Mouse (Mus musculus) intestine, postnatal 0 days (tissue): ENCODE data around the gene Tepp. TPM values are rescaled to one million over a fixed set of nuclear protein-coding genes. Genes with fewer than 3 reads are reported as not detected.
A peak's percentile ranks its signal among the peaks of the same experiment; 100 is the strongest.

Experiments used
- ATAC-seq: fragments of 200-750 bp; cut with Nextera tagmentation; 2 replicates; pipeline ENCODE4 v1.8.0; 2017; ENCODE audit warnings: mild to moderate bottlenecking, moderate TSS enrichment, moderate library complexity
- H3K27ac ChIP-seq: fragments of 300-500 bp; sonication (generic); 2 replicates; pipeline ENCODE4 v1.5.1; 2014; ENCODE audit warnings: mild to moderate bottlenecking, low read depth, low read length, moderate library complexity
- H3K27me3 ChIP-seq: fragments of 300-500 bp; sonication (generic); replicated peaks from 2 replicates; pipeline ENCODE4 v1.6.1; 2014; ENCODE audit warnings: low read length, mixed read lengths; ENCODE audit not compliant: control insufficient read depth, insufficient read depth
- H3K36me3 ChIP-seq: fragments of 300-500 bp; sonication (generic); 2 replicates; pipeline ENCODE4 v1.6.1; 2014; ENCODE audit warnings: mild to moderate bottlenecking, moderate library complexity; ENCODE audit not compliant: control insufficient read depth, insufficient read depth
- H3K4me1 ChIP-seq: fragments of 300-500 bp; sonication (generic); replicated peaks from 2 replicates; pipeline ENCODE4 v1.6.1; 2014; ENCODE audit warnings: antibody characterized with exemption, low read length, mixed read lengths; ENCODE audit not compliant: control insufficient read depth, insufficient read depth
- H3K4me2 ChIP-seq: fragments of 300-500 bp; sonication (generic); replicated peaks from 2 replicates; pipeline ENCODE4 v1.6.1; 2014; ENCODE audit warnings: low read depth, mild to moderate bottlenecking, moderate library complexity
- H3K4me3 ChIP-seq: fragments of 300-500 bp; sonication (generic); 2 replicates; pipeline ENCODE4 v1.5.1; 2014; ENCODE audit warnings: low read depth, low read length
- H3K9ac ChIP-seq: fragments of 300-500 bp; sonication (generic); 2 replicates; pipeline ENCODE4 v1.6.1; 2014; ENCODE audit warnings: mild to moderate bottlenecking, low read depth, low read length
- H3K9me3 ChIP-seq: fragments of 300-500 bp; sonication (generic); 2 replicates; pipeline ENCODE4 v1.6.1; 2016; ENCODE audit warnings: mixed run types; ENCODE audit not compliant: control insufficient read depth
- CTCF ChIP-seq: sonication (generic); IDR thresholded peaks from 2 replicates; pipeline ENCODE4 v1.5.1; 2016; ENCODE audit warnings: low read depth, mild to moderate bottlenecking, control low read depth, antibody characterized with exemption, moderate library complexity
- WGBS: fragments of 180-500 bp; shearing (Covaris S2); extraction: QIAGEN DNeasy Blood & Tissue Kit; methylation state at CpG from one replicate; pipeline ENCODE4 v1.1.7; 2014; 5-methylcytosine and 5-hydroxymethylcytosine counted together
- polyA plus RNA-seq: library from polyadenylated mRNA; unstranded; fragments of >200 nt; fragmentation: Nextera tagmentation; extraction: Ambion mirVana; gene quantifications from 2 replicates; pipeline ENCODE4 v1.2.1, GENCODE M21; 2015

The Tepp gene
- polyA plus RNA-seq, 1 experiment from 2014 or later: not detected

DNA sequence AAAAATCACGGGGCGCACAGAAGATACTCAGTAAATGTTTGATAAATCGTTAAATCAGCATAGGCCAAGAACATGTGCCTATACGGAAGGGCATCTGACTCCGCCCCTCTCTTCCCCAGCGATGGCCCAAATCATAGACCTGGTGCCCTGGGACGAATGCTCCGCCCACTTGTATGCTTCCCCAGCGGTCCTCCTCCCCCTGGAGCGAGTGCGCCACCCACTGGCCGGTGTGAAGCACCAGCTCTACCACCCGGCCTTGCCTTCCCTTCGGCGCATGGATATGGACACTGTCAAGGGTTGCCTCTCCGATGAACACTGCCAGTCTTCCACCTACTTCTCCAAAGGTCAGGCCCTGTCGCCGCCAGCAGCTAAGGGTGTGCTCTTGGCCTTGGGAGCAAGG is 2.5 kb downstream of the Tepp start:
- H3K9me3 ChIP-seq: no peaks in the 10 kb centered on the region
- no peak overlapping the region for H3K27ac ChIP-seq
- ATAC-seq: no peak
- no peak overlapping the region for H3K9ac ChIP-seq
- WGBS: 60% methylated on average over 18 of the region's 18 CpGs
- no peak overlapping the region for H3K4me2 ChIP-seq
- H3K4me1 ChIP-seq: no peaks in the 10 kb centered on the region
- TF ChIP-seq CTCF: peak; percentile 66
- H3K36me3 ChIP-seq: no peaks in the 10 kb centered on the region
- H3K4me3 ChIP-seq: no peak overlapping the region
- no peaks in the 10 kb centered on the region for H3K27me3 ChIP-seq

DNA sequence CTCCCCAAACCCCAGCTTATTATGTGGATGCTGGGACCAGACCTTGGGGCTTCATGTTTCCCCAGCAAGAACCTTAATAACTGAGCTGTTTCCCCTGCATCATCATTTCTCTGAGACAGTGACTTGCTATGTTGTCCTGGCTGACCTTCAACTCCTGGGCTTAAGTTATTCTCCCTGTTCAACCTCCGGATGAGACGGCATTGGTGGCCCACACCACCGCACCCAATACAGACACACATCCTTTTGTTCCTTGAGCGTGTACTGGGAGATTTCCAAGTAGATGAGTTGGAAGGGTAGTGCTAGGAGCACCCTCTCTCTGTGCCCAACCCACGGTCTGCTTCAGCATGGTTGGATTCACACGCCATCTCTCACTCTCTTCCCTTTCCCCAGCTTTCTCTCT is 3.5 kb downstream of the Tepp start:
- ATAC-seq: no peak
- no peak overlapping the region for H3K27ac ChIP-seq
- H3K27me3 ChIP-seq: no peaks in the 10 kb centered on the region
- H3K4me3 ChIP-seq: no peak overlapping the region
- no peaks in the 10 kb centered on the region for H3K9me3 ChIP-seq
- H3K4me2 ChIP-seq: no peak overlapping the region
- no peak overlapping the region for H3K9ac ChIP-seq
- no peak for TF ChIP-seq CTCF
- WGBS: 87% methylated on average over 6 of the region's 6 CpGs
- no peaks in the 10 kb centered on the region for H3K36me3 ChIP-seq
- H3K4me1 ChIP-seq: no peaks in the 10 kb centered on the region

DNA sequence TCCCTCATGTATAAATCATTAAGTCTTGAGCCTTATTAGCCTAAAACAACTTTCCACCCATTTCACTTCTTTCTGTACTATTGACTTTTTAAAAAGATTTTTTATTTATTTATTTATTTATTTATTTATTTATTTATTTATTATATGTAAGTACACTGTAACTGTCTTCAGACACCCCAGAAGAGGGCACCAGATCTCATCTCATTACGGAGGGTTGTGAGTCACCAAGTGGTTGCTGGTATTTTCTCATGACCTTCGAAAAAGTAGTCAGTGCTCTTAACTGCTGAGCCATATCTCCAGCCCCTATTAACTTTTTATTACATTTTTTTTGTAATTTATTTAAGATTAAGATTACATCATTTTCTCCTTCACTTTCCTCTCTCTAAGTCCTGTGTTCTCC is 4.3 kb downstream of the Tepp start:
- H3K4me1 ChIP-seq: no peaks in the 10 kb centered on the region
- no peak overlapping the region for H3K4me2 ChIP-seq
- no peaks in the 10 kb centered on the region for H3K27me3 ChIP-seq
- H3K9ac ChIP-seq: no peak overlapping the region
- ATAC-seq: no peak
- H3K27ac ChIP-seq: no peak overlapping the region
- 66% methylated on average over 2 of the region's 2 CpGs for WGBS
- no peaks in the 10 kb centered on the region for H3K36me3 ChIP-seq
- H3K9me3 ChIP-seq: no peaks in the 10 kb centered on the region
- TF ChIP-seq CTCF: no peak
- no peak overlapping the region for H3K4me3 ChIP-seq

DNA sequence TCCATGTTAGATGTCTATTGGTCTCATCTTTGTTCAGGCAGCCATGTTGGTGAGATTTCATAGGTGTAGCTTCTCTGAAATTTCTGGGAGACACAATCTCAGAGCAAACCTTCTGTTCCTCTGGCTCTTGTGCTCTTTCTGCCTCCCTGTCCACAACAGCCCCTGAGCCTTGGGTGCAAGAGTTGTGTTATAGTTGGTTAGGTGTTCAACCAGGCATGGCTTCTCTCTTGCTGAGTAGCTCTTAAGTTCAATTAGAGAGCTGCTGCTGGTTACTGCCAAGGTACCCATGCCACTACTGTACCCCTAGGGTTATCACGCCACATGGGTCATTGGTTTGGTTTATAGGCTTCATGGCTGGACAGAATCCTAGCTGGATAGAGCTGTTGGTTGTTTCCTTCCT is 5.0 kb downstream of the Tepp start:
- H3K9ac ChIP-seq: no peak overlapping the region
- no peak for TF ChIP-seq CTCF
- H3K27me3 ChIP-seq: no peaks in the 10 kb centered on the region
- H3K4me3 ChIP-seq: no peak overlapping the region
- no peak overlapping the region for H3K4me2 ChIP-seq
- H3K4me1 ChIP-seq: no peaks in the 10 kb centered on the region
- H3K27ac ChIP-seq: no peak overlapping the region
- ATAC-seq: no peak
- no peaks in the 10 kb centered on the region for H3K36me3 ChIP-seq
- 87% methylated on average over 1 of the region's 1 CpGs for WGBS
- no peaks in the 10 kb centered on the region for H3K9me3 ChIP-seq

DNA sequence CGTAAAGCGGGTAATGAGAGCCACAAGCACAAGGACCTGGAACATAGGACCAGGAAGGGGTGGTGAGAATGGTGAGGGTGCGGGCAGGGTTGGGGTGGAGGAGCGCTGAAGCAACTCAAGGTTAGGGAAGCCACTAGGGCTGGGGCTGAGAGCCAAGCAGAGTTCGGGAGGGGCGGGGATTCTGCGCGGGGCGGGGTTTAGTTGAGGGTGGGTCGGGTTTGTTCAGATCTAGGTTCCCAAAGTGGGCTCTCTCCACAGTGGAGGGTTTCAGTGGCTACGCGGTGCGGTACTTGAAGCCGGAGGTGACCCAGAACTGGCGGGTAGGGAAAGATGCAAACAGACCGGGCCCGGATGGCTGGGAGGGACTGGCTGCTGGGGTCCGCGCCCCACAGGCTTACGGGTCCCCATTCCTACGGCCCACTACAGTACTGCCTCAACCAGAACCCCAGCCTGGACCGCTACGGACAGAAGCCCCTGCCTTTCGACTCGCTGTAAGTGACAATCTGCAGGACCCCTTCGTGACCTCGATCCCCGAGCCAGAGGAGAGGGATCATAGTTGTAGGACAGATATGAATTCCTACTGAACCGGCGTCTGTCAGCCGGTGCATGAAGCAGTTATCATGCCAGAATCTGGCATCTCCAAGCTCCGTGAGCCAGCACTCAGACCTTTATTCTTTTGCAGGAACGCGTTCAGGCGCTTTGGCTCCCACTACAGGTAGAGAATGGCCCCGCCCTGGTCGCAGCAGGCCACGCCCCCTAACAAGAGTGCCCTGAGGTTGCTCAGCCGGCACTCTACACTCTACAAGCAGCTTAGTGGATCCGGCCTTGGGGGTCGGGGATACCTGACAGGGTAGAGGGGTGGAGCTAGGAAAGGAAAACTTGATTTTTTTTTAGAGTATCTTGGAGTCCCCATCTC is 10.1 kb downstream of the Tepp start:
- H3K4me3 ChIP-seq: peak overlapping the region; percentile 47
- peak overlapping the region; percentile 95 for H3K4me2 ChIP-seq
- TF ChIP-seq CTCF: peak; percentile 70
- 3% methylated on average over 41 of the region's 41 CpGs for WGBS
- peak overlapping the region; percentile 34; the same call in 1 of the 2 replicates for H3K9ac ChIP-seq
- peak; percentile 78 for ATAC-seq
- H3K36me3 ChIP-seq: peaks cover 6% of the 10 kb centered on the region; the same call in 1 of the 2 replicates
- H3K27me3 ChIP-seq: no peaks in the 10 kb centered on the region
- H3K27ac ChIP-seq: no peak overlapping the region
- H3K9me3 ChIP-seq: no peaks in the 10 kb centered on the region
- no peaks in the 10 kb centered on the region for H3K4me1 ChIP-seq

DNA sequence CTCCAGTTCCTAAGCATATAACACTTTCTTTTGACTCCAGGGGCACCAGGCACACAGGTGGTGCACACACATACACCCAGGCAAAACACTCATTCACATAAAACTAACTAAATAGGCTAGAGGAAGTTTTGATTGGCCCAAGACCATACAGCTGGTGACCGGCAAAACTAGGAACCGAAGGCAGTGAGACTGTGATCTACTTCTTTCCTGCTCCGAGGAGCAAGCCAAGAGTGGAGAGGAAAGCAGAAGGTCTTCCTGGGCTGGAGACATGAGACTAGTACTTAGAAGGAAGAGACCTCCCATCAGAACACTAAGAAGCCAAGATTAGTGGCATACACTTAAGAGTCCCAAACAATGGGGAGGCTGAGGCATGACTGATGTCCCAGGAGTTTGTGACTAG is 12.8 kb downstream of the Tepp start:
- Histone ChIP-seq H3K4me3 (no peak overlapping the region), H3K36me3 (peaks cover 31% of the 10 kb centered on the region), H3K9ac (no peak overlapping the region), H3K9me3 (no peaks in the 10 kb centered on the region), H3K27ac (no peak overlapping the region), H3K27me3 (no peaks in the 10 kb centered on the region), H3K4me1 (no peaks in the 10 kb centered on the region), H3K4me2 (no peak overlapping the region)
- 82% methylated on average over 3 of the region's 3 CpGs for WGBS
- no peak for ATAC-seq
- TF ChIP-seq CTCF: no peak
